Mouse (Mus musculus) cortical plate, adult 2 months (tissue): ENCODE measurements at regions not wholly inside any gene's neighbourhood (a gene's known extent, or its start where the extent isn't known, plus 50 kb on each side); places are given as distances from the start of the nearest gene placed in this dataset.

Experiments used
- H3K27ac ChIP-seq: fragments of 200-500 bp; 2 replicates; pipeline ENCODE4 v1.5.1; 2012; ENCODE audit warnings: low read length, control low read depth, inconsistent platforms; ENCODE audit not compliant: insufficient read depth
- H3K4me1 ChIP-seq: fragments of 200-500 bp; 2 replicates; pipeline ENCODE4 v1.6.1; 2011; ENCODE audit warnings: low read length; ENCODE audit not compliant: control insufficient read depth, insufficient read depth
- H3K4me3 ChIP-seq: fragments of 200-500 bp; 2 replicates; pipeline ENCODE4 v1.5.1; 2011; ENCODE audit warnings: mild to moderate bottlenecking, low read length, control low read depth; ENCODE audit not compliant: insufficient read depth
- CTCF ChIP-seq: fragments of 200-500 bp; IDR thresholded peaks from 2 replicates; pipeline ENCODE4 v1.5.1; 2011; ENCODE audit warnings: mild to moderate bottlenecking, control low read depth, low read length; ENCODE audit not compliant: insufficient read depth; ENCODE audit errors: extremely low read depth
- POLR2A ChIP-seq: fragments of 200-500 bp; IDR thresholded peaks from 2 replicates; pipeline ENCODE4 v1.6.1; 2011; ENCODE audit warnings: mild to moderate bottlenecking, low read length, control low read depth; ENCODE audit not compliant: insufficient read depth; ENCODE audit errors: extremely low read depth

GRCm38 (mm10) chrX:11705851-11706557, 378.4 kb downstream of the H2al1j start:
- Histone ChIP-seq H3K4me1 (no peaks in the 10 kb centered on the region), H3K4me3 (no peak overlapping the region), H3K27ac (no peak overlapping the region)
- no peak for TF ChIP-seq CTCF
- TF ChIP-seq POLR2A, result no peak

- Histone ChIP-seq H3K27ac (no peak overlapping the region), H3K4me3 (no peak overlapping the region), H3K4me1 (no peaks in the 10 kb centered on the region)
- TF ChIP-seq CTCF (no peak), POLR2A (no peak)
Observed at GRCm38 (mm10) chrX:11707330-11707729, 379.7 kb downstream of the H2al1j start.

- H3K27ac ChIP-seq, result no peak overlapping the region
- no peak overlapping the region for H3K4me3 ChIP-seq
- H3K4me1 ChIP-seq, result no peaks in the 10 kb centered on the region
- no peak for TF ChIP-seq POLR2A
- TF ChIP-seq CTCF, result no peak
Observed at GRCm38 (mm10) chrX:11708325-11708724, 380.7 kb downstream of the H2al1j start.

GRCm38 (mm10) chrX:11709326-11709725, 381.7 kb downstream of the H2al1j start:
- TF ChIP-seq CTCF (no peak), POLR2A (no peak)
- Histone ChIP-seq H3K4me3 (no peak overlapping the region), H3K27ac (no peak overlapping the region), H3K4me1 (no peaks in the 10 kb centered on the region)

GRCm38 (mm10) chrX:11713423-11713822, 385.8 kb downstream of the H2al1j start:
- no peak for TF ChIP-seq CTCF
- no peak for TF ChIP-seq POLR2A
- Histone ChIP-seq H3K4me3 (no peak overlapping the region), H3K4me1 (no peaks in the 10 kb centered on the region), H3K27ac (no peak overlapping the region)

- H3K4me1 ChIP-seq, result no peaks in the 10 kb centered on the region
- TF ChIP-seq CTCF (no peak), POLR2A (no peak)
Observed at GRCm38 (mm10) chrX:11716773-11717172, 389.2 kb downstream of the H2al1j start.

GRCm38 (mm10) chrX:11718778-11719177, 391.2 kb downstream of the H2al1j start:
- TF ChIP-seq CTCF, result no peak
- TF ChIP-seq POLR2A, result no peak
- no peak overlapping the region for H3K27ac ChIP-seq
- H3K4me3 ChIP-seq, result no peak overlapping the region
- H3K4me1 ChIP-seq, result no peaks in the 10 kb centered on the region

More at GRCm38 (mm10) chrX:11716773-11717172, 389.2 kb downstream of the H2al1j start:
- H3K27ac ChIP-seq, result no peak overlapping the region
- no peak overlapping the region for H3K4me3 ChIP-seq

- no peaks in the 10 kb centered on the region for H3K4me1 ChIP-seq
- H3K4me3 ChIP-seq, result no peak overlapping the region
- H3K27ac ChIP-seq, result no peak overlapping the region
- TF ChIP-seq CTCF (no peak), POLR2A (no peak)
Observed at GRCm38 (mm10) chrX:11720517-11720916, 392.9 kb downstream of the H2al1j start.

GRCm38 (mm10) chrX:11722730-11723129, 395.1 kb downstream of the H2al1j start:
- TF ChIP-seq POLR2A (no peak), CTCF (no peak)
- Histone ChIP-seq H3K27ac (no peak overlapping the region), H3K4me1 (no peaks in the 10 kb centered on the region), H3K4me3 (no peak overlapping the region)

- no peak for TF ChIP-seq POLR2A
- no peak for TF ChIP-seq CTCF
- no peaks in the 10 kb centered on the region for H3K4me1 ChIP-seq
- H3K4me3 ChIP-seq, result no peak overlapping the region
- H3K27ac ChIP-seq, result no peak overlapping the region
Observed at GRCm38 (mm10) chrX:11724718-11725117, 397.1 kb downstream of the H2al1j start.
